Comparison of ENCODE assay signal across 8 mouse cellular contexts in the genomic region with DNA sequence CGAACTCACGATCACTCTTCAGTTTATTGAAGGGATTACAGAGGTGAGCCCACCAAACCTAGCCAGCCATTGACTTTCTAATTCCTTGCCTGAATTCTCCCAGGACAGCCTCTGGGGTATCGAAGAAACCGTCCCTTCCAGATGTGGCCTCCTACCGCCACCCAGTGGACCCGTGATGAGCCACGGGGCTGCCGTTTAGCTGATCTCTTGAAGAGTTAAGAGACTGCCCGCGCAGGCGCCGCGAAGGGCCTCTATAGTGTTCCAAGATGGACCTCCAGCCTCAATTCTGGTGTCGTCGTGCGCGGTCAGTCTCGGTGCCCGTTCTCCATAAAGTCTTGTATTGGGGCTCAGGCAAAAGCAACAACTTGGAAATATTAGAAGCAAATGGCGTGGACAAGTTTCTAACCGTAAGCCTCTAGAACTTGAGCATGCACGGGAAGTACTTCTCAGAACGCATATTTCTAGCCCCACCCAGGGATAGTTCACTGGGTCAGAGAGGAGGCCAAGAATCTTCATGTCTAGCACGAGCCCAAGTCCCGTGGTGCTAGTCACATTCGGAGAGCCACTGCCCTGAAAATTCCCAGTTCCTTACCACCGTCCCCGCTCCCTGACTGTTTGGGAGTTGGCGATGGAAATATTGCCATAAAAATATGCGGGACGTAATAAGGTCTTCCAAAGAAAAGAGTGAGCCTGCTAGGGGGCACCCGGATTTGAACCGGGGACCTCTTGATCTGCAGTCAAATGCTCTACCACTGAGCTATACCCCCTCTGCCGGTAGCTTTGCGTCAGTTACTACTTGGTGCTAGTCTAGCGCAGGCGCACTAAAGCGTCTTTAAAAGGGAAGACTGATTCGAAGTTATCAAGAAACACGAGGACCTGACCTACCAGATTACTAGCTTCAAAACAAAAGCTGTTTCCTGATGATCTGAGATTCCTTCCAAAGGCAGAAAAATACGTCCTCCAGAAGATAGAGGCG. TPM values are rescaled to one million over a fixed set of nuclear protein-coding genes. Genes with fewer than 3 reads are reported as not detected.
DNase-seq lines count a peak whose midpoint lies in the region; ATAC-seq and TF ChIP-seq lines count a peak whose summit lies in the region.

No protein-coding gene starts in this region.

- no peaks in the 10 kb centered on the region for H3K9me3 ChIP-seq in embryonic facial prominence, embryonic 13.5 days
- H3K9me3 ChIP-seq in limb, embryonic 13.5 days: no peaks in the 10 kb centered on the region
- no peaks in the 10 kb centered on the region for H3K9me3 ChIP-seq in midbrain, embryonic 16.5 days (replicated peaks; ENCODE audit: control insufficient read depth, low read length, poor library complexity, severe bottlenecking)

- peak overlapping the region; percentile 71 for H3K4me3 ChIP-seq in embryonic facial prominence, embryonic 13.5 days
- peak overlapping the region; percentile 93 for H3K4me3 ChIP-seq in heart, adult 2 months
- peak overlapping the region; percentile 82 for H3K4me3 ChIP-seq in limb, embryonic 13.5 days
- H3K4me3 ChIP-seq in midbrain, embryonic 16.5 days (ENCODE audit: low read depth, low read length): peak overlapping the region; percentile 81

- peak; percentile 57 for ATAC-seq in embryonic facial prominence, embryonic 13.5 days (ENCODE audit: insufficient number of reproducible peaks, insufficient read depth, low FRiP score, low TSS enrichment, low read depth)
- peak; percentile 79 for ATAC-seq in limb, embryonic 13.5 days (ENCODE audit: low FRiP score, low read depth)
- peak; percentile 85 for ATAC-seq in midbrain, embryonic 16.5 days

- peak; percentile 91 for TF ChIP-seq CTCF in heart, adult 2 months (IDR thresholded peaks at IDR 0.05)

- peak; percentile 98 for TF ChIP-seq EP300 in heart, adult 2 months (IDR thresholded peaks at IDR 0.05; ENCODE audit: insufficient read depth, low read depth, low read length)

- under 1% methylated on average over 42 of the region's 42 CpGs for WGBS in embryonic facial prominence, embryonic 13.5 days
- under 1% methylated on average over 42 of the region's 42 CpGs for WGBS in heart, adult 2 months
- under 1% methylated on average over 42 of the region's 42 CpGs for WGBS in limb, embryonic 13.5 days
- WGBS in midbrain, embryonic 16.5 days: under 1% methylated on average over 42 of the region's 42 CpGs

- H3K27me3 ChIP-seq in embryonic facial prominence, embryonic 13.5 days: peaks cover 42% of the 10 kb centered on the region
- no peaks in the 10 kb centered on the region for H3K27me3 ChIP-seq in heart, adult 2 months (ENCODE audit: control insufficient read depth, insufficient read depth, low read length)
- peaks cover 37% of the 10 kb centered on the region for H3K27me3 ChIP-seq in limb, embryonic 13.5 days
- peaks cover 10% of the 10 kb centered on the region for H3K27me3 ChIP-seq in midbrain, embryonic 16.5 days (ENCODE audit: control insufficient read depth, insufficient read depth, low read depth, low read length)

- H3K79me2 ChIP-seq in heart, adult 2 months (replicated peaks; ENCODE audit: control insufficient read depth, insufficient read depth, low read length): no peaks in the 10 kb centered on the region

- peaks cover 32% of the 10 kb centered on the region for H3K4me1 ChIP-seq in embryonic facial prominence, embryonic 13.5 days
- no peaks in the 10 kb centered on the region; the same call in 1 of the 2 replicates for H3K4me1 ChIP-seq in heart, adult 2 months (ENCODE audit: control insufficient read depth, insufficient read depth, low read length)
- H3K4me1 ChIP-seq in limb, embryonic 13.5 days: peaks cover 19% of the 10 kb centered on the region
- peaks cover 18% of the 10 kb centered on the region for H3K4me1 ChIP-seq in midbrain, embryonic 16.5 days (ENCODE audit: control insufficient read depth, insufficient read depth, low read length)

- intact Hi-C loops in heart, adult 2 months (cut with DNase I): loop anchor here (1.0 to 2.0 kb wide), 3 partner anchors 51 to 195 kb away; no protein-coding TSS in a partner anchor

- peak; percentile 91 for DNase-seq in 3134 (ENCODE audit: extremely low read depth, insufficient read length, low spot score)
- peak; percentile 95 to 96 for DNase-seq in adrenal gland, postnatal 36 days
- DNase-seq in heart, adult 2 months: peak; percentile 94 to 97
- peak; percentile 93 to 98 for DNase-seq in kidney, adult 8-10 months
- peak; percentile 92 to 96 for DNase-seq in spleen, postnatal 10 days (ENCODE audit: low spot score in 2 of 2)

- H3K27ac ChIP-seq in embryonic facial prominence, embryonic 13.5 days: peak overlapping the region; percentile 86
- peak overlapping the region; percentile 92 for H3K27ac ChIP-seq in heart, adult 2 months
- peak overlapping the region; percentile 75; the same call in 1 of the 2 replicates for H3K27ac ChIP-seq in limb, embryonic 13.5 days
- peak overlapping the region; percentile 91 for H3K27ac ChIP-seq in midbrain, embryonic 16.5 days (ENCODE audit: low read length)

- H3K4me2 ChIP-seq in embryonic facial prominence, embryonic 13.5 days: peak overlapping the region; percentile 89
- peak overlapping the region; percentile 88 for H3K4me2 ChIP-seq in limb, embryonic 13.5 days (replicated peaks)
- H3K4me2 ChIP-seq in midbrain, embryonic 16.5 days (ENCODE audit: low read length): peak overlapping the region; percentile 58

- peak overlapping the region; percentile 74 for H3K9ac ChIP-seq in embryonic facial prominence, embryonic 13.5 days
- peak overlapping the region; percentile 72 for H3K9ac ChIP-seq in heart, adult 2 months (ENCODE audit: low read depth, low read length)
- peak overlapping the region; percentile 77 for H3K9ac ChIP-seq in limb, embryonic 13.5 days
- H3K9ac ChIP-seq in midbrain, embryonic 16.5 days (ENCODE audit: low read depth, low read length): peak overlapping the region; percentile 75

- peak; percentile 78 for TF ChIP-seq POLR2A in heart, adult 2 months (IDR thresholded peaks at IDR 0.05; ENCODE audit: insufficient read depth, low read depth, low read length)

- no peaks in the 10 kb centered on the region for H3K36me3 ChIP-seq in embryonic facial prominence, embryonic 13.5 days
- H3K36me3 ChIP-seq in heart, adult 2 months (ENCODE audit: control insufficient read depth, insufficient read depth, low read length): no peaks in the 10 kb centered on the region
- no peaks in the 10 kb centered on the region for H3K36me3 ChIP-seq in limb, embryonic 13.5 days
- H3K36me3 ChIP-seq in midbrain, embryonic 16.5 days (ENCODE audit: control insufficient read depth, insufficient read depth, low read length): no peaks in the 10 kb centered on the region

RNA-seq across cellular contexts. Expression of a gene that starts 1.6 kb away (rescaled TPM):
- total RNA-seq in adrenal gland, postnatal 36 days (2021): 10 to 100 TPM in 1 of 2 experiments, 1 to 10 TPM in 1; 7.1 to 17.2 TPM
- polyA plus RNA-seq in embryonic facial prominence, embryonic 13.5 days (2015; fragmentation: Nextera tagmentation; extraction: Ambion mirVana): 0.18 and 0.34 TPM in 2 replicates
- total RNA-seq in heart, adult 2 months (2021): 1 to 10 TPM; 4.5 to 5.5 TPM
- polyA plus RNA-seq in heart, adult 2 months (2012; rRNA removed): 6.6 and 8.5 TPM in 2 replicates
- polyA plus RNA-seq in limb, embryonic 13.5 days (2015; fragmentation: Nextera tagmentation; extraction: Ambion mirVana): 0.33 and 0.50 TPM in 2 replicates
- polyA plus RNA-seq in midbrain, embryonic 16.5 days (2015; fragmentation: Nextera tagmentation; extraction: Ambion mirVana): 2.7 and 3.1 TPM in 2 replicates

RNA-seq across cellular contexts. Expression of a gene that starts 8.1 kb away (rescaled TPM):
- under 1 TPM; 0.76 to 0.92 TPM for total RNA-seq in adrenal gland, postnatal 36 days (2021)
- polyA plus RNA-seq in embryonic facial prominence, embryonic 13.5 days (2015; fragmentation: Nextera tagmentation; extraction: Ambion mirVana): 9.6 and 14.7 TPM in 2 replicates
- total RNA-seq in heart, adult 2 months (2021): under 1 TPM; 0.66 to 0.70 TPM
- polyA plus RNA-seq in heart, adult 2 months (2012; rRNA removed): 2.4 and 2.8 TPM in 2 replicates
- polyA plus RNA-seq in limb, embryonic 13.5 days (2015; fragmentation: Nextera tagmentation; extraction: Ambion mirVana): 7.0 and 8.8 TPM in 2 replicates
- 6.3 and 8.4 TPM in 2 replicates for polyA plus RNA-seq in midbrain, embryonic 16.5 days (2015; fragmentation: Nextera tagmentation; extraction: Ambion mirVana)

RNA-seq across cellular contexts. Expression of a gene that starts 35.0 kb away (rescaled TPM):
- 1 to 10 TPM; 6.9 to 8.4 TPM for total RNA-seq in adrenal gland, postnatal 36 days (2021)
- polyA plus RNA-seq in embryonic facial prominence, embryonic 13.5 days (2015; fragmentation: Nextera tagmentation; extraction: Ambion mirVana): 16.6 and 17.3 TPM in 2 replicates
- total RNA-seq in heart, adult 2 months (2021): 1 to 10 TPM; 5.9 to 6.1 TPM
- polyA plus RNA-seq in heart, adult 2 months (2012; rRNA removed): 10.0 and 10.5 TPM in 2 replicates
- polyA plus RNA-seq in limb, embryonic 13.5 days (2015; fragmentation: Nextera tagmentation; extraction: Ambion mirVana): 20.0 and 20.7 TPM in 2 replicates
- 73.2 and 77.6 TPM in 2 replicates for polyA plus RNA-seq in midbrain, embryonic 16.5 days (2015; fragmentation: Nextera tagmentation; extraction: Ambion mirVana)

RNA-seq across cellular contexts. Expression of a gene that starts 38.7 kb away (rescaled TPM):
- total RNA-seq in adrenal gland, postnatal 36 days (2021): 1,000 to 10,000 TPM; 1,174 to 1,217 TPM
- polyA plus RNA-seq in embryonic facial prominence, embryonic 13.5 days (2015; fragmentation: Nextera tagmentation; extraction: Ambion mirVana): 983 and 1,161 TPM in 2 replicates
- total RNA-seq in heart, adult 2 months (2021): 100 to 1,000 TPM; 505 to 604 TPM
- polyA plus RNA-seq in heart, adult 2 months (2012; rRNA removed): 348 and 422 TPM in 2 replicates
- polyA plus RNA-seq in limb, embryonic 13.5 days (2015; fragmentation: Nextera tagmentation; extraction: Ambion mirVana): 1,012 and 1,039 TPM in 2 replicates
- 583 and 598 TPM in 2 replicates for polyA plus RNA-seq in midbrain, embryonic 16.5 days (2015; fragmentation: Nextera tagmentation; extraction: Ambion mirVana)

Comparison
In these comparisons a context has a peak if more than half of its experiments do, and no peak if none do; other contexts are left out.
1. Peak in every context shown above with its lines: DNase-seq, ATAC-seq, H3K4me3 ChIP-seq and H3K27ac ChIP-seq.